Mouse (Mus musculus) inflammation-experienced regulatory T-cells, adult 6 months (primary cell): ENCODE data around the gene Dcpp2. TPM values are rescaled to one million over a fixed set of nuclear protein-coding genes. Genes with fewer than 3 reads are reported as not detected.
"Not testable (repeated sequence)": the region's sequence is repeated elsewhere in the genome, so short reads cannot be mapped to it uniquely, and the experiment has no call there.

Source experiments
- ATAC-seq: one replicate; pipeline ENCODE4 v1.8.0; 2017
- polyA plus RNA-seq, 3 experiments: library from polyadenylated mRNA; unstranded; fragments of 100-300 nt; shearing (Covaris generic); gene quantifications; one replicate each; pipeline ENCODE4 v1.2.1; 2017

The Dcpp2 gene
- polyA plus RNA-seq, 3 experiments from 2014 or later: not detected

- no peak for ATAC-seq
These were observed 50.5 kb downstream of the Dcpp2 start for GRCm38 (mm10) chr17:23931157-23931556.

GRCm38 (mm10) chr17:23941372-23941771 lies 60.7 kb downstream of the Dcpp2 start, which contains the start of gene Sbp:
Sbp (plus strand) TSS chr17:23941672.
- ATAC-seq: no peak

DNA sequence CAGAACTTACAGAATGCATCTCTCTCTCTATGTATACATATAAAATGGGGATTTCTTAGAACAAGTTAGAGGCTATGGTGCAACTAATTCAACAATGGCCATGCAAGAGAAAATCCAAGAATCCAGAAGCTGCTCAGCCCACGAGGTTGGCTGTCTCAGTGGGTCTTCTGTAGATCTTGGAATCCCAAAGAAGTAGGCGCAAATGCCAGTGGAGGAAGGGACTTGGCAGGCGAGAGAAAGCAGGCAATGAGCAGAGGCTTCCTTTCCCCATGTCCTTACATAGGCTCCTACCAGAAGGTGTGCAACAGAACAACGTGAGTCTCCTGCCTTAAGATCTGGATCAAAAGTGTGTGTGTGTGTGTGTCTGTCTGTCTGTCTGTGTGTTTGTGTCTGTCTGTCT lies 66.8 kb downstream of the Dcpp2 start:
- ATAC-seq: not testable (repeated sequence)

DNA sequence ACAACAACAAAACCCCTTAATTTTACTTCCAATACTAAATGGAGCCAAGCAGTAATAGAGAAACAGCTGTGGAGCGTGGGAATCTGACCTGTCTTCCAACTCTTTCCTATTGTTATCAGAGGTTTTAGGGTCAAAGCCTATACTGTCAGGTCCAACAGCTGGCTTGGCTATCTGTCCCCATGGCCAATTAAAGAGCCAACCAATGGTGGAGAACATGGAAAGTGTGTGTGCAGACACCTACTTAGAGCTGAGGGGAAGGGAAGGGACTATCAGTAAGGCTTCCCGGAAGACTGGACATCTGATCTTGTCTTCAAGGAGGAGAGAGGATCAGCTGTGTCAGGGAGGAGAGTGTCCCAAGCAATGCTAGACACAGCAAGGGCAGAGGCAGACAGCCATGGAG lies 68.4 kb downstream of the Dcpp2 start:
- no peak for ATAC-seq

Other genes with a start within 250 kb of the Dcpp2 start
- gene Mmp25, start 235.6 kb upstream of the Dcpp2 start, polyA plus RNA-seq: 1 to 10 TPM in 2 of 3 experiments, under 1 TPM in 1; 0.80 to 6.6 (median 2.8) TPM
- under 1 TPM in 1 of 3 experiments, not detected in 2; 0.23 TPM for gene Bicdl2, start 220.4 kb upstream of the Dcpp2 start, polyA plus RNA-seq
- 10 to 100 TPM; 62.6 to 79.5 (median 70.7) TPM for gene Hcfc1r1, start 207.3 kb upstream of the Dcpp2 start, polyA plus RNA-seq
- gene Thoc6, start 207.0 kb upstream of the Dcpp2 start, polyA plus RNA-seq: 10 to 100 TPM; 27.1 to 36.7 (median 27.5) TPM
- gene Tnfrsf12a, start 203.4 kb upstream of the Dcpp2 start, polyA plus RNA-seq: 1 to 10 TPM; 3.7 to 6.5 (median 4.6) TPM
- not detected for gene Cldn6, start 201.6 kb upstream of the Dcpp2 start, polyA plus RNA-seq
- not detected for gene Cldn9, start 196.9 kb upstream of the Dcpp2 start, polyA plus RNA-seq
- not detected for gene 1520401A03Rik, start 158.1 kb upstream of the Dcpp2 start, polyA plus RNA-seq
- gene Pkmyt1, start 154.5 kb upstream of the Dcpp2 start, polyA plus RNA-seq: 10 to 100 TPM in 2 of 3 experiments, 1 to 10 TPM in 1; 7.5 to 18.5 (median 11.3) TPM
- gene Paqr4, start 140.0 kb upstream of the Dcpp2 start, polyA plus RNA-seq: 1 to 10 TPM; 1.3 to 7.2 (median 2.5) TPM
- 1 to 10 TPM in 2 of 3 experiments, under 1 TPM in 1; 0.78 to 3.2 (median 1.1) TPM for gene Kremen2, start 135.0 kb upstream of the Dcpp2 start, polyA plus RNA-seq
- gene Flywch1, start 109.3 kb upstream of the Dcpp2 start, polyA plus RNA-seq: 10 to 100 TPM; 13.2 to 15.6 (median 13.7) TPM
- 1 to 10 TPM; 1.3 to 3.1 (median 2.3) TPM for gene Flywch2, start 94.8 kb upstream of the Dcpp2 start, polyA plus RNA-seq
- gene Srrm2, start 90.3 kb upstream of the Dcpp2 start, polyA plus RNA-seq: 100 to 1,000 TPM; 271 to 328 (median 302) TPM
- gene Elob, start 51.7 kb upstream of the Dcpp2 start, polyA plus RNA-seq: 100 to 1,000 TPM; 674 to 762 (median 707) TPM
- 1 to 10 TPM in 2 of 3 experiments, not detected in 1; 1.3 to 1.6 TPM for gene Prss33, start 44.8 kb upstream of the Dcpp2 start, polyA plus RNA-seq
- 1 to 10 TPM in 1 of 3 experiments, under 1 TPM in 1, not detected in 1; 0.34 to 1.1 TPM for gene Prss32, start 37.0 kb upstream of the Dcpp2 start, polyA plus RNA-seq
- gene Prss41, start 36.7 kb upstream of the Dcpp2 start, polyA plus RNA-seq: 10 to 100 TPM in 2 of 3 experiments, 1 to 10 TPM in 1; 3.9 to 19.1 (median 13.6) TPM
- gene Prss21, start 12.8 kb upstream of the Dcpp2 start, polyA plus RNA-seq: not detected
- not detected for gene Dcpp1, start within 50 bp of the Dcpp2 start, polyA plus RNA-seq
- gene Dcpp3, start 36.6 kb downstream of the Dcpp2 start, polyA plus RNA-seq: not detected
- gene Sbp, start 60.8 kb downstream of the Dcpp2 start, polyA plus RNA-seq: not detected
- not detected for gene Sbpl, start 74.4 kb downstream of the Dcpp2 start, polyA plus RNA-seq
- gene Prss30, start 99.7 kb downstream of the Dcpp2 start, polyA plus RNA-seq: 1 to 10 TPM in 1 of 3 experiments, not detected in 2; 2.4 TPM
- not detected for gene Prss22, start 117.2 kb downstream of the Dcpp2 start, polyA plus RNA-seq
- under 1 TPM in 1 of 3 experiments, not detected in 2; 0.36 TPM for gene Prss27, start 157.3 kb downstream of the Dcpp2 start, polyA plus RNA-seq
- 1 to 10 TPM; 4.3 to 6.5 (median 6.3) TPM for gene Kctd5, start 192.6 kb downstream of the Dcpp2 start, polyA plus RNA-seq